Mouse (Mus musculus) kidney, embryonic 16.5 days (tissue): ENCODE measurements around the gene Lrcol1. TPM values are rescaled to one million over a fixed set of nuclear protein-coding genes. Genes with fewer than 3 reads are reported as not detected.

Source experiments
- ATAC-seq: fragments of 200-750 bp; cut with Nextera tagmentation; 2 replicates; pipeline ENCODE4 v1.8.0; 2017; ENCODE audit warnings: moderate TSS enrichment; ENCODE audit not compliant: low FRiP score, low TSS enrichment
- H3K27ac ChIP-seq: fragments of 300-500 bp; sonication (generic); 2 replicates; pipeline ENCODE4 v1.5.1; 2014; ENCODE audit warnings: low read length
- H3K27me3 ChIP-seq: fragments of 300-500 bp; sonication (generic); 2 replicates; pipeline ENCODE4 v1.6.1; 2014; ENCODE audit warnings: low read length, control low read depth, mixed read lengths; ENCODE audit not compliant: insufficient read depth
- H3K36me3 ChIP-seq: fragments of 300-500 bp; sonication (generic); 2 replicates; pipeline ENCODE4 v1.6.1; 2014; ENCODE audit warnings: low read length, control low read depth, mixed read lengths; ENCODE audit not compliant: insufficient read depth
- H3K4me1 ChIP-seq: fragments of 300-500 bp; sonication (generic); 2 replicates; pipeline ENCODE4 v1.6.1; 2014; ENCODE audit warnings: low read length, control low read depth, mixed read lengths; ENCODE audit not compliant: insufficient read depth
- H3K4me2 ChIP-seq: fragments of 300-500 bp; sonication (generic); replicated peaks from 2 replicates; pipeline ENCODE4 v1.6.1; 2014; ENCODE audit warnings: low read depth, low read length
- H3K4me3 ChIP-seq: fragments of 300-500 bp; sonication (generic); 2 replicates; pipeline ENCODE4 v1.5.1; 2014; ENCODE audit warnings: mild to moderate bottlenecking, low read length
- H3K9ac ChIP-seq: fragments of 300-500 bp; sonication (generic); replicated peaks from 2 replicates; pipeline ENCODE4 v1.6.1; 2014; ENCODE audit warnings: low read length
- H3K9me3 ChIP-seq: fragments of 300-500 bp; sonication (generic); 2 replicates; pipeline ENCODE4 v1.6.1; 2016; ENCODE audit warnings: low read length, control low read depth
- WGBS: fragments of 180-500 bp; shearing (Covaris S2); extraction: QIAGEN DNeasy Blood & Tissue Kit; methylation state at CpG from one replicate; pipeline ENCODE4 v1.1.7; 2014; 5-methylcytosine and 5-hydroxymethylcytosine counted together
- polyA plus RNA-seq: library from polyadenylated mRNA; unstranded; fragments of >200 nt; fragmentation: Nextera tagmentation; extraction: Ambion mirVana; gene quantifications from 2 replicates; pipeline ENCODE4 v1.2.1, GENCODE M21; 2015

The Lrcol1 gene
- polyA plus RNA-seq, 1 experiment from 2014 or later, result not detected

- Histone ChIP-seq H3K4me1 (no peaks in the 10 kb centered on the region), H3K27ac (no peak overlapping the region), H3K27me3 (no peaks in the 10 kb centered on the region), H3K36me3 (no peaks in the 10 kb centered on the region), H3K4me3 (no peak overlapping the region), H3K4me2 (no peak overlapping the region), H3K9me3 (no peaks in the 10 kb centered on the region), H3K9ac (no peak overlapping the region)
- no peak for ATAC-seq
- 94% methylated on average over 2 of the region's 2 CpGs for WGBS
These were observed 58.0 kb downstream of the Lrcol1 start for GRCm38 (mm10) chr5:110402557-110402956.

- H3K27me3 ChIP-seq, result no peaks in the 10 kb centered on the region
- H3K4me3 ChIP-seq, result no peak overlapping the region
- 57% methylated on average over 3 of the region's 3 CpGs for WGBS
- H3K4me1 ChIP-seq, result no peaks in the 10 kb centered on the region
- no peaks in the 10 kb centered on the region for H3K9me3 ChIP-seq
- H3K9ac ChIP-seq, result no peak overlapping the region
- H3K36me3 ChIP-seq, result no peaks in the 10 kb centered on the region
- no peak overlapping the region for H3K27ac ChIP-seq
- no peak for ATAC-seq
- H3K4me2 ChIP-seq, result no peak overlapping the region
These were observed 59.4 kb downstream of the Lrcol1 start for GRCm38 (mm10) chr5:110403931-110404330.

Other genes with a start within 250 kb of the Lrcol1 start
- 2.3 and 2.6 TPM in 2 replicates for gene Plcxd1, start 244.8 kb upstream of the Lrcol1 start, polyA plus RNA-seq
- gene Gtpbp6, start 236.5 kb upstream of the Lrcol1 start, polyA plus RNA-seq, result 36.4 and 39.2 TPM in 2 replicates
- gene Zfp605, start 234.6 kb upstream of the Lrcol1 start, polyA plus RNA-seq, result 4.5 and 6.0 TPM in 2 replicates
- gene Chfr, start 208.9 kb upstream of the Lrcol1 start, polyA plus RNA-seq, result 39.4 and 42.8 TPM in 2 replicates
- 19.2 and 19.6 TPM in 2 replicates for gene Golga3, start 168.0 kb upstream of the Lrcol1 start, polyA plus RNA-seq
- 24.3 and 25.5 TPM in 2 replicates for gene Ankle2, start 113.7 kb upstream of the Lrcol1 start, polyA plus RNA-seq
- 68.5 and 74.5 TPM in 2 replicates for gene Pgam5, start 74.8 kb upstream of the Lrcol1 start, polyA plus RNA-seq
- gene Pxmp2, start 58.5 kb upstream of the Lrcol1 start, polyA plus RNA-seq, result 25.1 and 27.3 TPM in 2 replicates
- gene Pole, start 58.4 kb upstream of the Lrcol1 start, polyA plus RNA-seq, result 30.3 and 32.1 TPM in 2 replicates
- gene P2rx2, start 1.5 kb upstream of the Lrcol1 start, polyA plus RNA-seq, result 1.1 and 1.2 TPM in 2 replicates
- 8.6 and 9.8 TPM in 2 replicates for gene Fbrsl1, start 103.8 kb downstream of the Lrcol1 start, polyA plus RNA-seq
- 0.44 and 0.69 TPM in 2 replicates for gene Galnt9, start 199.6 kb downstream of the Lrcol1 start, polyA plus RNA-seq